Mouse (Mus musculus): ENCODE measurements around the gene Hoxd11. TPM values are rescaled to one million over a fixed set of nuclear protein-coding genes. Genes with fewer than 3 reads are reported as not detected.
A peak's percentile ranks its signal among the peaks of the same experiment; 100 is the strongest.

Gene Hoxd11
- polyA plus RNA-seq, 1 experiment from 2014 or later = not detected

GRCm38 (mm10) chr2:74655420-74655781, 24.0 kb upstream of the Hoxd11 start:
- 0% methylated on average over 42 of the region's 47 CpGs for WGBS

GRCm38 (mm10) chr2:74655821-74656631, 23.3 kb upstream of the Hoxd11 start:
- Histone ChIP-seq H3K27me3 (ENCODE audit: control insufficient read depth, insufficient read depth, low read length) (peaks cover 87% of the 10 kb centered on the region), H3K9ac (ENCODE audit: low read length) (no peak overlapping the region), H3K4me2 (peak overlapping the region; percentile 37), H3K9me3 (ENCODE audit: control insufficient read depth, low read length) (no peaks in the 10 kb centered on the region), H3K27ac (ENCODE audit: low read depth, low read length) (no peak overlapping the region), H3K4me3 (ENCODE audit: low read depth, low read length) (peak overlapping the region; percentile 29), H3K36me3 (ENCODE audit: control insufficient read depth, insufficient read depth, low read length) (no peaks in the 10 kb centered on the region), H3K4me1 (ENCODE audit: control insufficient read depth, insufficient read depth, low read length) (peaks cover 4% of the 10 kb centered on the region; the same call in 1 of the 2 replicates)
- ATAC-seq (ENCODE audit: low FRiP score) (peak; percentile 59), DNase-seq (ENCODE audit: low spot score, missing footprints) (peak; percentile 97)
- WGBS = under 1% methylated on average over 68 of the region's 69 CpGs

More at GRCm38 (mm10) chr2:74655420-74655781, 24.0 kb upstream of the Hoxd11 start:
- Histone ChIP-seq H3K27ac (ENCODE audit: low read depth, low read length) (no peak overlapping the region), H3K36me3 (ENCODE audit: control insufficient read depth, insufficient read depth, low read length) (no peaks in the 10 kb centered on the region), H3K4me2 (peak overlapping the region; percentile 37), H3K9ac (ENCODE audit: low read length) (no peak overlapping the region), H3K4me3 (ENCODE audit: low read depth, low read length) (peak overlapping the region; percentile 29), H3K9me3 (ENCODE audit: control insufficient read depth, low read length) (no peaks in the 10 kb centered on the region), H3K4me1 (ENCODE audit: control insufficient read depth, insufficient read depth, low read length) (peaks cover 4% of the 10 kb centered on the region; the same call in 1 of the 2 replicates), H3K27me3 (ENCODE audit: control insufficient read depth, insufficient read depth, low read length) (peaks cover 88% of the 10 kb centered on the region)
- DNase-seq (ENCODE audit: low spot score, missing footprints) (peak; percentile 92), ATAC-seq (ENCODE audit: low FRiP score) (peak; percentile 67; the same call in 1 of the 2 replicates)

GRCm38 (mm10) chr2:74656632-74657021, 22.7 kb upstream of the Hoxd11 start:
- Histone ChIP-seq H3K4me1 (ENCODE audit: control insufficient read depth, insufficient read depth, low read length) (peaks cover 6% of the 10 kb centered on the region), H3K4me2 (no peak overlapping the region), H3K27ac (ENCODE audit: low read depth, low read length) (no peak overlapping the region), H3K36me3 (ENCODE audit: control insufficient read depth, insufficient read depth, low read length) (no peaks in the 10 kb centered on the region), H3K27me3 (ENCODE audit: control insufficient read depth, insufficient read depth, low read length) (peaks cover 89% of the 10 kb centered on the region), H3K4me3 (ENCODE audit: low read depth, low read length) (no peak overlapping the region; the same call in 1 of the 2 replicates), H3K9ac (ENCODE audit: low read length) (no peak overlapping the region), H3K9me3 (ENCODE audit: control insufficient read depth, low read length) (no peaks in the 10 kb centered on the region)
- peak; percentile 97 for DNase-seq (ENCODE audit: low spot score, missing footprints)
- no peak for ATAC-seq (ENCODE audit: low FRiP score)
- WGBS = 2% methylated on average over 4 of the region's 4 CpGs

- ATAC-seq (ENCODE audit: low FRiP score) (no peak), DNase-seq (ENCODE audit: low spot score, missing footprints) (peak; percentile 97)
- WGBS = 2% methylated on average over 59 of the region's 62 CpGs
- Histone ChIP-seq H3K9me3 (ENCODE audit: control insufficient read depth, low read length) (no peaks in the 10 kb centered on the region), H3K4me3 (ENCODE audit: low read depth, low read length) (peak overlapping the region; percentile 16; the same call in 1 of the 2 replicates), H3K4me2 (peak overlapping the region; percentile 9; the same call in 1 of the 2 replicates), H3K9ac (ENCODE audit: low read length) (no peak overlapping the region), H3K27me3 (ENCODE audit: control insufficient read depth, insufficient read depth, low read length) (peaks cover 88% of the 10 kb centered on the region), H3K27ac (ENCODE audit: low read depth, low read length) (no peak overlapping the region), H3K36me3 (ENCODE audit: control insufficient read depth, insufficient read depth, low read length) (no peaks in the 10 kb centered on the region), H3K4me1 (ENCODE audit: control insufficient read depth, insufficient read depth, low read length) (peaks cover 7% of the 10 kb centered on the region)
Observed at GRCm38 (mm10) chr2:74657251-74658023, 21.9 kb upstream of the Hoxd11 start.

GRCm38 (mm10) chr2:74658024-74658666, 21.2 kb upstream of the Hoxd11 start:
- Histone ChIP-seq H3K36me3 (ENCODE audit: control insufficient read depth, insufficient read depth, low read length) (no peaks in the 10 kb centered on the region), H3K27ac (ENCODE audit: low read depth, low read length) (no peak overlapping the region; the same call in 1 of the 2 replicates), H3K9me3 (ENCODE audit: control insufficient read depth, low read length) (no peaks in the 10 kb centered on the region), H3K4me1 (ENCODE audit: control insufficient read depth, insufficient read depth, low read length) (peaks cover 7% of the 10 kb centered on the region), H3K9ac (ENCODE audit: low read length) (peak overlapping the region; percentile 36; the same call in 1 of the 2 replicates), H3K4me3 (ENCODE audit: low read depth, low read length) (peak overlapping the region; percentile 16), H3K27me3 (ENCODE audit: control insufficient read depth, insufficient read depth, low read length) (peaks cover 93% of the 10 kb centered on the region), H3K4me2 (peak overlapping the region; percentile 9; the same call in 1 of the 2 replicates)
- DNase-seq (ENCODE audit: low spot score, missing footprints) (peak; percentile 98), ATAC-seq (ENCODE audit: low FRiP score) (no peak)
- under 1% methylated on average over 15 of the region's 15 CpGs for WGBS

GRCm38 (mm10) chr2:74658667-74659371, 20.5 kb upstream of the Hoxd11 start:
- Histone ChIP-seq H3K4me1 (ENCODE audit: control insufficient read depth, insufficient read depth, low read length) (peaks cover 7% of the 10 kb centered on the region), H3K4me2 (no peak overlapping the region), H3K9me3 (ENCODE audit: control insufficient read depth, low read length) (no peaks in the 10 kb centered on the region), H3K9ac (ENCODE audit: low read length) (peak overlapping the region; percentile 36; the same call in 1 of the 2 replicates), H3K27me3 (ENCODE audit: control insufficient read depth, insufficient read depth, low read length) (peaks cover 97% of the 10 kb centered on the region), H3K4me3 (ENCODE audit: low read depth, low read length) (peak overlapping the region; percentile 9), H3K36me3 (ENCODE audit: control insufficient read depth, insufficient read depth, low read length) (no peaks in the 10 kb centered on the region), H3K27ac (ENCODE audit: low read depth, low read length) (no peak overlapping the region; the same call in 1 of the 2 replicates)
- DNase-seq (ENCODE audit: low spot score, missing footprints) (no peak), ATAC-seq (ENCODE audit: low FRiP score) (no peak)
- under 1% methylated on average over 47 of the region's 47 CpGs for WGBS

- ATAC-seq (ENCODE audit: low FRiP score) (no peak), DNase-seq (ENCODE audit: low spot score, missing footprints) (peak; percentile 97)
- peaks cover 97% of the 10 kb centered on the region for H3K27me3 ChIP-seq (ENCODE audit: control insufficient read depth, insufficient read depth, low read length)
- 3% methylated on average over 28 of the region's 28 CpGs for WGBS
- H3K9me3 ChIP-seq (ENCODE audit: control insufficient read depth, low read length) = no peaks in the 10 kb centered on the region
- no peak within 1 kb of the TSS for H3K4me2 ChIP-seq
- peak within 1 kb of the TSS; percentile 9 for H3K4me3 ChIP-seq (ENCODE audit: low read depth, low read length)
- H3K4me1 ChIP-seq (ENCODE audit: control insufficient read depth, insufficient read depth, low read length) = peaks cover 7% of the 10 kb centered on the region
- H3K9ac ChIP-seq (ENCODE audit: low read length) = peak within 1 kb of the TSS; percentile 36; the same call in 1 of the 2 replicates
- H3K36me3 ChIP-seq (ENCODE audit: control insufficient read depth, insufficient read depth, low read length) = no peaks in the 10 kb centered on the region
- H3K27ac ChIP-seq (ENCODE audit: low read depth, low read length) = no peak within 1 kb of the TSS; the same call in 1 of the 2 replicates
Observed at GRCm38 (mm10) chr2:74659507-74660005, 19.8 kb upstream of the Hoxd11 start, which contains the start of gene Evx2. Gene Evx2 (minus strand): TSS chr2:74659557.
